Mouse (Mus musculus): ENCODE measurements around the gene AI854703. TPM values are rescaled to one million over a fixed set of nuclear protein-coding genes. Genes with fewer than 3 reads are reported as not detected.
A peak's percentile ranks its signal among the peaks of the same experiment; 100 is the strongest.

Gene AI854703
- polyA plus RNA-seq, 1 experiment from 2014 or later, result 1.6 TPM

DNA sequence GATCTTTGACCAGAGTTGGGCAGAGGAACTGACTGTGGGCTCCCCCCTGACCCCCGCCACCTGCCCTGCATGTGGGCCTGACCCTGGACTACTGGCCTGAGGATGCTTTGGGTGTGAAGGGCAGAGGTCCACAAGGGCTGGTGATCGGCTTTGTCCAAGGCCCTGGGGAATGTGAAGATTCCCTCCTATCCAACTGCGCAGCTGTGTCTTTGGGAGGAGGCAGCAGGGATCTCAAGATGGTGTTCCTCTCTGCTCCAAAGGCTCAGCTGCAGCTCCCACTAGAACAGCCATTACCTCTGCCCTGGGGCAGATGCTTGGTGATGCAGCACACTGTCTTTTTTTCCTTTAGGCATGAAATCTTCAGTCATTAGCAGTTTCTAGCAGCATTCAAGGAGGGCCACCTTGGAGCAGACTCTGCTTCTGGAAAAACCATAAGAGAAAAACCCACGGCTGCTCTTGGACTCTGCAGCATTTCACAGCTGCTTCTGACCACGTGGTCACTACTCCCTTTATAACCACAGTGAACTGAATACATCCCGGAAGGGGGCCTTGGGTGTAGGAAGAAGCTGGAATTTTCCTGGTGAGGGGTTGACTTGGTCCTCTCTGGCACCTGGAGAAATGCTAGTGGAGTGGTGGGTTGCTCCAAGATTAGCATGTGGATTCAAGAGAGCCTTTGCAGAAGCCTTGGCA lies 11.4 kb downstream of the AI854703 start:
- no peak overlapping the region for H3K9ac ChIP-seq (ENCODE audit: low read length)
- H3K9me3 ChIP-seq (ENCODE audit: control insufficient read depth, low read length), result no peaks in the 10 kb centered on the region
- H3K4me2 ChIP-seq (ENCODE audit: low read depth), result no peak overlapping the region
- no peak for ATAC-seq (ENCODE audit: insufficient read depth, low FRiP score, low TSS enrichment)
- DNase-seq (ENCODE audit: low spot score), result no peak
- no peak overlapping the region for H3K27ac ChIP-seq (ENCODE audit: low read depth, low read length)
- H3K36me3 ChIP-seq (ENCODE audit: control insufficient read depth, insufficient read depth, low read length), result no peaks in the 10 kb centered on the region
- H3K27me3 ChIP-seq (ENCODE audit: control insufficient read depth, insufficient read depth, low read length), result no peaks in the 10 kb centered on the region
- 69% methylated on average over 6 of the region's 6 CpGs for WGBS
- H3K4me3 ChIP-seq (ENCODE audit: low read depth, low read length), result no peak overlapping the region
- H3K4me1 ChIP-seq (ENCODE audit: control insufficient read depth, insufficient read depth, low read length), result no peaks in the 10 kb centered on the region

GRCm38 (mm10) chr6:48638553-48638952 lies 12.0 kb downstream of the AI854703 start:
- Histone ChIP-seq H3K27me3 (ENCODE audit: control insufficient read depth, insufficient read depth, low read length) (no peaks in the 10 kb centered on the region), H3K9me3 (ENCODE audit: control insufficient read depth, low read length) (no peaks in the 10 kb centered on the region), H3K27ac (ENCODE audit: low read depth, low read length) (no peak overlapping the region), H3K4me2 (ENCODE audit: low read depth) (no peak overlapping the region), H3K4me1 (ENCODE audit: control insufficient read depth, insufficient read depth, low read length) (no peaks in the 10 kb centered on the region), H3K4me3 (ENCODE audit: low read depth, low read length) (no peak overlapping the region), H3K9ac (ENCODE audit: low read length) (no peak overlapping the region), H3K36me3 (ENCODE audit: control insufficient read depth, insufficient read depth, low read length) (no peaks in the 10 kb centered on the region)
- ATAC-seq (ENCODE audit: insufficient read depth, low FRiP score, low TSS enrichment), result no peak
- WGBS, result 82% methylated on average over 2 of the region's 2 CpGs
- no peak for DNase-seq (ENCODE audit: low spot score)

- no peak overlapping the region for H3K27ac ChIP-seq (ENCODE audit: low read depth, low read length)
- no peak overlapping the region for H3K9ac ChIP-seq (ENCODE audit: low read length)
- H3K27me3 ChIP-seq (ENCODE audit: control insufficient read depth, insufficient read depth, low read length), result no peaks in the 10 kb centered on the region
- H3K4me1 ChIP-seq (ENCODE audit: control insufficient read depth, insufficient read depth, low read length), result no peaks in the 10 kb centered on the region
- DNase-seq (ENCODE audit: low spot score) (no peak), ATAC-seq (ENCODE audit: insufficient read depth, low FRiP score, low TSS enrichment) (no peak)
- 80% methylated on average over 6 of the region's 6 CpGs for WGBS
- H3K4me3 ChIP-seq (ENCODE audit: low read depth, low read length), result no peak overlapping the region
- no peaks in the 10 kb centered on the region for H3K36me3 ChIP-seq (ENCODE audit: control insufficient read depth, insufficient read depth, low read length)
- H3K4me2 ChIP-seq (ENCODE audit: low read depth), result no peak overlapping the region
- H3K9me3 ChIP-seq (ENCODE audit: control insufficient read depth, low read length), result no peaks in the 10 kb centered on the region
These were observed 14.8 kb downstream of the AI854703 start for GRCm38 (mm10) chr6:48641391-48641790.

- peak; percentile 49 for DNase-seq (ENCODE audit: low spot score)
- Histone ChIP-seq H3K27me3 (ENCODE audit: control insufficient read depth, insufficient read depth, low read length) (no peaks in the 10 kb centered on the region), H3K4me2 (ENCODE audit: low read depth) (no peak overlapping the region), H3K9me3 (ENCODE audit: control insufficient read depth, low read length) (no peaks in the 10 kb centered on the region), H3K27ac (ENCODE audit: low read depth, low read length) (no peak overlapping the region), H3K4me1 (ENCODE audit: control insufficient read depth, insufficient read depth, low read length) (no peaks in the 10 kb centered on the region), H3K4me3 (ENCODE audit: low read depth, low read length) (no peak overlapping the region), H3K36me3 (ENCODE audit: control insufficient read depth, insufficient read depth, low read length) (no peaks in the 10 kb centered on the region), H3K9ac (ENCODE audit: low read length) (no peak overlapping the region)
- WGBS, result 23% methylated on average over 4 of the region's 4 CpGs
- ATAC-seq (ENCODE audit: insufficient read depth, low FRiP score, low TSS enrichment), result no peak
These were observed 16.3 kb downstream of the AI854703 start for GRCm38 (mm10) chr6:48642764-48643292.

GRCm38 (mm10) chr6:48645660-48646308 lies 19.2 kb downstream of the AI854703 start:
- Histone ChIP-seq H3K9me3 (ENCODE audit: control insufficient read depth, low read length) (no peaks in the 10 kb centered on the region), H3K36me3 (ENCODE audit: control insufficient read depth, insufficient read depth, low read length) (no peaks in the 10 kb centered on the region), H3K27ac (ENCODE audit: low read depth, low read length) (no peak overlapping the region), H3K27me3 (ENCODE audit: control insufficient read depth, insufficient read depth, low read length) (no peaks in the 10 kb centered on the region), H3K9ac (ENCODE audit: low read length) (no peak overlapping the region), H3K4me1 (ENCODE audit: control insufficient read depth, insufficient read depth, low read length) (no peaks in the 10 kb centered on the region), H3K4me2 (ENCODE audit: low read depth) (no peak overlapping the region), H3K4me3 (ENCODE audit: low read depth, low read length) (no peak overlapping the region)
- ATAC-seq (ENCODE audit: insufficient read depth, low FRiP score, low TSS enrichment) (no peak), DNase-seq (ENCODE audit: low spot score) (peak; percentile 71)
- WGBS, result 15% methylated on average over 12 of the region's 12 CpGs

- Histone ChIP-seq H3K9me3 (ENCODE audit: control insufficient read depth, low read length) (no peaks in the 10 kb centered on the region), H3K27ac (ENCODE audit: low read depth, low read length) (no peak overlapping the region), H3K36me3 (ENCODE audit: control insufficient read depth, insufficient read depth, low read length) (no peaks in the 10 kb centered on the region), H3K9ac (ENCODE audit: low read length) (no peak overlapping the region), H3K4me3 (ENCODE audit: low read depth, low read length) (no peak overlapping the region), H3K27me3 (ENCODE audit: control insufficient read depth, insufficient read depth, low read length) (no peaks in the 10 kb centered on the region), H3K4me2 (ENCODE audit: low read depth) (no peak overlapping the region), H3K4me1 (ENCODE audit: control insufficient read depth, insufficient read depth, low read length) (no peaks in the 10 kb centered on the region)
- WGBS, result 80% methylated on average over 4 of the region's 4 CpGs
- ATAC-seq (ENCODE audit: insufficient read depth, low FRiP score, low TSS enrichment) (no peak), DNase-seq (ENCODE audit: low spot score) (no peak)
These were observed 19.7 kb downstream of the AI854703 start for GRCm38 (mm10) chr6:48646309-48646690.

DNA sequence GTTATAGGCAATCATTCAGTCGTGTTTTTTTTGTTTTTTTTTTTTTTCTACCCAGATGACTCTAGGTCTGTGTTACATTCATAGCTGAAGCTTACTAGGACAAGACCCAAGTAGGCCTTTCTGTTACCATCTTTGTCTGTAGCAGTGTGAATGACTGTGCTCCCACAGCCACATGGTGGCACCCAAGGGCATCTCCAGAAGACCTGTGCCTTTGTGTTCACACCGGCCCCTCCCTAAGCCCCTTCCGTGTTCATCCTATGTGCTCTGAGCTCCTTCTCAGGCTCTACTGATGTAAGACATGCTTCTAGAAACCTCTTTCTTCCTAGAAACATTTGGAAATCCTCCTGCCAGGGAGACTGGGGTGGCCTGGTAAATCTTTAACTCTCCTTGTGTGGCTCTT lies 20.4 kb downstream of the AI854703 start, which contains the start of gene Gimap8:
TSS of gene Gimap8 (plus strand) at position 240 of the 400 bp plus-strand sequence.
- peak; percentile 25 for DNase-seq (ENCODE audit: low spot score)
- ATAC-seq (ENCODE audit: insufficient read depth, low FRiP score, low TSS enrichment), result no peak
- H3K36me3 ChIP-seq (ENCODE audit: control insufficient read depth, insufficient read depth, low read length), result no peaks in the 10 kb centered on the region
- H3K4me1 ChIP-seq (ENCODE audit: control insufficient read depth, insufficient read depth, low read length), result no peaks in the 10 kb centered on the region
- no peaks in the 10 kb centered on the region for H3K9me3 ChIP-seq (ENCODE audit: control insufficient read depth, low read length)
- no peak within 1 kb of the TSS for H3K4me3 ChIP-seq (ENCODE audit: low read depth, low read length)
- no peaks in the 10 kb centered on the region for H3K27me3 ChIP-seq (ENCODE audit: control insufficient read depth, insufficient read depth, low read length)
- H3K9ac ChIP-seq (ENCODE audit: low read length), result no peak within 1 kb of the TSS
- H3K27ac ChIP-seq (ENCODE audit: low read depth, low read length), result no peak within 1 kb of the TSS
- WGBS, result 48% methylated on average over 3 of the region's 3 CpGs
- H3K4me2 ChIP-seq (ENCODE audit: low read depth), result no peak within 1 kb of the TSS

GRCm38 (mm10) chr6:48647611-48648010 lies 21.0 kb downstream of the AI854703 start:
- Histone ChIP-seq H3K27me3 (ENCODE audit: control insufficient read depth, insufficient read depth, low read length) (no peaks in the 10 kb centered on the region), H3K9ac (ENCODE audit: low read length) (no peak overlapping the region), H3K27ac (ENCODE audit: low read depth, low read length) (no peak overlapping the region), H3K4me3 (ENCODE audit: low read depth, low read length) (no peak overlapping the region), H3K4me1 (ENCODE audit: control insufficient read depth, insufficient read depth, low read length) (no peaks in the 10 kb centered on the region), H3K4me2 (ENCODE audit: low read depth) (no peak overlapping the region), H3K36me3 (ENCODE audit: control insufficient read depth, insufficient read depth, low read length) (no peaks in the 10 kb centered on the region), H3K9me3 (ENCODE audit: control insufficient read depth, low read length) (no peaks in the 10 kb centered on the region)
- ATAC-seq (ENCODE audit: insufficient read depth, low FRiP score, low TSS enrichment), result no peak
- WGBS, result 89% methylated on average over 2 of the region's 2 CpGs
- DNase-seq (ENCODE audit: low spot score), result no peak

- H3K36me3 ChIP-seq (ENCODE audit: control insufficient read depth, insufficient read depth, low read length), result no peaks in the 10 kb centered on the region
- 85% methylated on average over 4 of the region's 4 CpGs for WGBS
- no peak overlapping the region for H3K4me2 ChIP-seq (ENCODE audit: low read depth)
- no peak overlapping the region for H3K27ac ChIP-seq (ENCODE audit: low read depth, low read length)
- H3K27me3 ChIP-seq (ENCODE audit: control insufficient read depth, insufficient read depth, low read length), result no peaks in the 10 kb centered on the region
- no peaks in the 10 kb centered on the region for H3K9me3 ChIP-seq (ENCODE audit: control insufficient read depth, low read length)
- no peaks in the 10 kb centered on the region for H3K4me1 ChIP-seq (ENCODE audit: control insufficient read depth, insufficient read depth, low read length)
- no peak overlapping the region for H3K9ac ChIP-seq (ENCODE audit: low read length)
- no peak for ATAC-seq (ENCODE audit: insufficient read depth, low FRiP score, low TSS enrichment)
- DNase-seq (ENCODE audit: low spot score), result no peak
- H3K4me3 ChIP-seq (ENCODE audit: low read depth, low read length), result no peak overlapping the region
These were observed 22.2 kb downstream of the AI854703 start for GRCm38 (mm10) chr6:48648779-48649178.
